Mouse (Mus musculus) kidney, embryonic 16.5 days (tissue): Measurements from ENCODE around the gene Tlcd2. TPM values are rescaled to one million over a fixed set of nuclear protein-coding genes. Genes with fewer than 3 reads are reported as not detected.
"Not testable (repeated sequence)": the region's sequence is repeated elsewhere in the genome, so short reads cannot be mapped to it uniquely, and the experiment has no call there.

Source experiments
- ATAC-seq: fragments of 200-750 bp; cut with Nextera tagmentation; 2 replicates; pipeline ENCODE4 v1.8.0; 2017; ENCODE audit warnings: moderate TSS enrichment; ENCODE audit not compliant: low FRiP score, low TSS enrichment
- H3K27ac ChIP-seq: fragments of 300-500 bp; sonication (generic); 2 replicates; pipeline ENCODE4 v1.5.1; 2014; ENCODE audit warnings: low read length
- H3K27me3 ChIP-seq: fragments of 300-500 bp; sonication (generic); 2 replicates; pipeline ENCODE4 v1.6.1; 2014; ENCODE audit warnings: low read length, control low read depth, mixed read lengths; ENCODE audit not compliant: insufficient read depth
- H3K36me3 ChIP-seq: fragments of 300-500 bp; sonication (generic); 2 replicates; pipeline ENCODE4 v1.6.1; 2014; ENCODE audit warnings: low read length, control low read depth, mixed read lengths; ENCODE audit not compliant: insufficient read depth
- H3K4me1 ChIP-seq: fragments of 300-500 bp; sonication (generic); 2 replicates; pipeline ENCODE4 v1.6.1; 2014; ENCODE audit warnings: low read length, control low read depth, mixed read lengths; ENCODE audit not compliant: insufficient read depth
- H3K4me2 ChIP-seq: fragments of 300-500 bp; sonication (generic); replicated peaks from 2 replicates; pipeline ENCODE4 v1.6.1; 2014; ENCODE audit warnings: low read depth, low read length
- H3K4me3 ChIP-seq: fragments of 300-500 bp; sonication (generic); 2 replicates; pipeline ENCODE4 v1.5.1; 2014; ENCODE audit warnings: mild to moderate bottlenecking, low read length
- H3K9ac ChIP-seq: fragments of 300-500 bp; sonication (generic); replicated peaks from 2 replicates; pipeline ENCODE4 v1.6.1; 2014; ENCODE audit warnings: low read length
- H3K9me3 ChIP-seq: fragments of 300-500 bp; sonication (generic); 2 replicates; pipeline ENCODE4 v1.6.1; 2016; ENCODE audit warnings: low read length, control low read depth
- WGBS: fragments of 180-500 bp; shearing (Covaris S2); extraction: QIAGEN DNeasy Blood & Tissue Kit; methylation state at CpG from one replicate; pipeline ENCODE4 v1.1.7; 2014; 5-methylcytosine and 5-hydroxymethylcytosine counted together
- polyA plus RNA-seq: library from polyadenylated mRNA; unstranded; fragments of >200 nt; fragmentation: Nextera tagmentation; extraction: Ambion mirVana; gene quantifications from 2 replicates; pipeline ENCODE4 v1.2.1, GENCODE M21; 2015

Tlcd2 gene
- polyA plus RNA-seq, 1 experiment from 2014 or later, result 27.1 TPM

DNA sequence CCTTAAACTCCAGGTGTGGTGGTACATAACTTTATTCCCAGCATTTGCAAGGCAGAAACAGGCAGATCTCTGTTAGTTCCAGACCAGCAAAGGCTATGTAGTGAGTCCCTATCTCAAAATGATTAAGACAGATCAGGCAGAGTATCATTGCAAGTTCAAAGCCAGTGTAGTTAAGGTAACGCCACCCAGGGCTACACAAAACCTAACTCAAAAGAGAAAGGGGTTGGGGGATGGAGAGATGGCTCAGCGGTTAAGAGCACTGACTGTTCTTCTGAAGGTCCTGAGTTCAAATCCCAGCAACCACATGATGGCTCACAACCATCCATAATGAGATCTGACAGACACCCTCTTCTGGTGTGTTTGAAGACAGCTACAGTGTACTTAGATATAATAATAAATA, 5.5 kb upstream of the Tlcd2 start:
- not testable (repeated sequence) for H3K27ac ChIP-seq, H3K27me3 ChIP-seq, ATAC-seq, H3K4me3 ChIP-seq, H3K9me3 ChIP-seq, H3K36me3 ChIP-seq, H3K9ac ChIP-seq, H3K4me2 ChIP-seq
- WGBS, result 95% methylated on average over 2 of the region's 2 CpGs
- H3K4me1 ChIP-seq, result peaks cover 27% of the 10 kb centered on the region

DNA sequence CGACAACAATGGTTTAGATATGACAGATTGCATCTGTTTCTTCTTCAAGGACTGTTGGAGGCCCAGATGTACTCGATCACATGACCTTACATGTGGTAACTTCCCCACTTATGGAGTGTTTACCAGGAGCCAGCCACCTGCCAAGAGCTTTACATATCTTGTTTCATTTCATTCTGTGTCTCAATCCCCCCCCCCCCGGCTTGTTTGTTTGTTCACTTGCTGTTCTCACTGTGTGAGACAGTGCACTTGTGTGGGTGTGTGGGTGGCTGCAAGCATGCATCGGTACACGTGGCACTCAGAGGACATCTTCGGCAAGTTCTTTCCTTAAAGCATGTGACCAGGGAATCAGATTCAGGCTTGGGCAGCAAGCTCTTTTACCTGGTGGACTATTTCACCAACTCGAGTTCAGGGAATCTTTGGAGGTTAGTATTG, 5.1 kb upstream of the Tlcd2 start:
- H3K36me3 ChIP-seq, result no peaks in the 10 kb centered on the region
- H3K4me2 ChIP-seq, result no peak overlapping the region
- no peaks in the 10 kb centered on the region for H3K9me3 ChIP-seq
- peaks cover 27% of the 10 kb centered on the region for H3K4me1 ChIP-seq
- no peak overlapping the region for H3K9ac ChIP-seq
- 83% methylated on average over 7 of the region's 7 CpGs for WGBS
- no peaks in the 10 kb centered on the region for H3K27me3 ChIP-seq
- no peak overlapping the region for H3K4me3 ChIP-seq
- no peak for ATAC-seq
- no peak overlapping the region for H3K27ac ChIP-seq

DNA sequence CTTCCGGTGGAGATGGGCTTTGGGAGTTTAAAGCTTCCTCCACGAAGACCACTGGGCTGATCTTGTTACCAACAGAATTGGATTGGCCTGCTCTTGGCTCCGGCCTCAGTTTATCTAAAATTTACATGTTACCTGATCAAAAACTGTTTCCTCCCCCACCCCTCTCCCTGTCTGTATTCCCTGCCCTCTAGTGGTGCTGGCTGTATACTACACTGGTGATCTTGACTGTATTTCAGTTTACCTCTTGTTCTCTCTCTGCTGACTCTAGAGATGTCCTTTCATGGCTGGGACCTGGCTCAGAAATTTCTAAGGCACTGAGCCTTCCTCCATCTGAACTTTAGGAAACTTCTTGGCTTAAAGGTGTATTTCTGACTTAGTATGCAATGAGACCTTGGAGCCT, 3.3 kb upstream of the Tlcd2 start:
- Histone ChIP-seq H3K4me3 (no peak overlapping the region), H3K9ac (no peak overlapping the region), H3K4me1 (peaks cover 40% of the 10 kb centered on the region), H3K27ac (no peak overlapping the region), H3K27me3 (no peaks in the 10 kb centered on the region), H3K4me2 (no peak overlapping the region), H3K9me3 (no peaks in the 10 kb centered on the region), H3K36me3 (no peaks in the 10 kb centered on the region)
- WGBS, result 24% methylated on average over 3 of the region's 3 CpGs
- no peak for ATAC-seq

DNA sequence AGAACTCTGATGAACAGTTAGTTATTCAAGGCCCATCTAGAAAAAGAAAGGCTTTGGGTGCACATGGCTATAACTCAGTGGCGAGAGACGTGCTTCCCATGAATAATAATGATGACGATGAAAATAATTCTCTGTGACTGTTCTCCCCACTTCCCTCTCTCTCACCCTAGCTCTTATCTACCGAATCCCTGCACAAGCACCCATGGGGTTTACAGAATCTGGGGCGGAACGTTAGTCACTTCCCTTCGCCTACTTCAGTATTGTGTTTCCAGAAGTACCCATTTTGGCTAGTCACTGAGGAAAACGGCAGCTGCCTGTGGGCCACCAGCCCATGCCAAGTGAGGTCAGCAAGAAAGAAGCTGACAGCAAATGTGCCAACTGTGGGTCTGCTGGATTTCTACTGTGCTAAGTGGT, 2.9 kb upstream of the Tlcd2 start:
- Histone ChIP-seq H3K9me3 (no peaks in the 10 kb centered on the region), H3K4me2 (no peak overlapping the region), H3K27ac (no peak overlapping the region), H3K4me1 (peaks cover 44% of the 10 kb centered on the region), H3K27me3 (no peaks in the 10 kb centered on the region), H3K36me3 (no peaks in the 10 kb centered on the region), H3K9ac (no peak overlapping the region), H3K4me3 (no peak overlapping the region)
- no peak for ATAC-seq
- 85% methylated on average over 8 of the region's 8 CpGs for WGBS

DNA sequence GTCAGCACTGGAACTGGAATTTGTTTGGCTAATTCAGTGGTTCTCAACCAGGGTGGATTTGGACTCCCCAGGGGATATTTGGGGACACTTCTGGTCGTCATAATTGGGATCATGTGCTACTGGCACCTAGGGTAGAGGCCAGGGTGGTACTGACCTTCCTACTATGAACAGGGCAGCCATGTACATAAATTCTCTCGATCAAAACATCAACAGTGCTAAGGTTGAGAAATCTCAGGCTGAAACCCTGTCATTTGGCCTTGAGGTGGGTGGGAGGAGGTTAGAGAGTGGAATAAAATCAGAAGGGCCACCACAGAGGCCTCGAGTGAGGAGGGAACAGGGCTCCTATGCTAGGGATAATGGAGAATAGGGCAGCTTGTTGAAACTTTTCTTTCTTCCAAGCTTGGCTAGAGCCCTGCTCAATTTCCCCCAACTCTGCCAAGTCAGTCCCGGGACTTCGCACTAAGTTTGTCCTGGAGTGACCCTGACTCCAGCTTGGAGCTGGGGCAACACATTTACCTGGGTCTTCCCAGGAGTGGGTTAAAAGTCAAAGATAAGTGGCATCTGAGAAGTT, 2.3 kb upstream of the Tlcd2 start:
- H3K27me3 ChIP-seq, result no peaks in the 10 kb centered on the region
- peaks cover 41% of the 10 kb centered on the region for H3K4me1 ChIP-seq
- ATAC-seq, result no peak
- WGBS, result 71% methylated on average over 5 of the region's 5 CpGs
- peak overlapping the region; percentile 54 for H3K9ac ChIP-seq
- H3K9me3 ChIP-seq, result no peaks in the 10 kb centered on the region
- peak overlapping the region; percentile 81; the same call in 1 of the 2 replicates for H3K4me2 ChIP-seq
- no peaks in the 10 kb centered on the region for H3K36me3 ChIP-seq
- H3K4me3 ChIP-seq, result 0 out of 2 replicates have a peak overlapping the region, but pooled peaks have one; percentile 50
- peak overlapping the region; percentile 99 for H3K27ac ChIP-seq

DNA sequence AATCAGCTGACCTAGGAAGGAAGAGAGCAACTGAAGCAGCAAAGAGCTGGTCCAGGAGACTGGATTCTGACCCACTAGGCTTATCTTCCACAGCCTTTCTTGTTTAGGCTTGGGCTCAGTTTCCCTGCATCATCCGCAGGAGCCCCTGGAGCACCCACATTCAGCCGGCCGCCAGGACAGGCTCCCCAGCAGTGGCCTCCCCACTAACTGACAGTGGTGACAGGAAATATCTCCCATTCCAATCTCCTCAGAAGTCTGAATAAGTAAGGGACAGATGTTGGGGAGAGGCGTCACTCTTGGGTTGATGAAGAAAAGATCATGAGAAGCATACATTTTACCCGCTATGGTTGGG, 1.8 kb upstream of the Tlcd2 start:
- Histone ChIP-seq H3K36me3 (no peaks in the 10 kb centered on the region), H3K9me3 (no peaks in the 10 kb centered on the region), H3K9ac (peak overlapping the region; percentile 54), H3K27ac (peak overlapping the region; percentile 99), H3K4me2 (peak overlapping the region; percentile 81), H3K4me3 (peak overlapping the region; percentile 50), H3K4me1 (peaks cover 40% of the 10 kb centered on the region), H3K27me3 (no peaks in the 10 kb centered on the region)
- WGBS, result 28% methylated on average over 5 of the region's 5 CpGs
- ATAC-seq, result no peak

DNA sequence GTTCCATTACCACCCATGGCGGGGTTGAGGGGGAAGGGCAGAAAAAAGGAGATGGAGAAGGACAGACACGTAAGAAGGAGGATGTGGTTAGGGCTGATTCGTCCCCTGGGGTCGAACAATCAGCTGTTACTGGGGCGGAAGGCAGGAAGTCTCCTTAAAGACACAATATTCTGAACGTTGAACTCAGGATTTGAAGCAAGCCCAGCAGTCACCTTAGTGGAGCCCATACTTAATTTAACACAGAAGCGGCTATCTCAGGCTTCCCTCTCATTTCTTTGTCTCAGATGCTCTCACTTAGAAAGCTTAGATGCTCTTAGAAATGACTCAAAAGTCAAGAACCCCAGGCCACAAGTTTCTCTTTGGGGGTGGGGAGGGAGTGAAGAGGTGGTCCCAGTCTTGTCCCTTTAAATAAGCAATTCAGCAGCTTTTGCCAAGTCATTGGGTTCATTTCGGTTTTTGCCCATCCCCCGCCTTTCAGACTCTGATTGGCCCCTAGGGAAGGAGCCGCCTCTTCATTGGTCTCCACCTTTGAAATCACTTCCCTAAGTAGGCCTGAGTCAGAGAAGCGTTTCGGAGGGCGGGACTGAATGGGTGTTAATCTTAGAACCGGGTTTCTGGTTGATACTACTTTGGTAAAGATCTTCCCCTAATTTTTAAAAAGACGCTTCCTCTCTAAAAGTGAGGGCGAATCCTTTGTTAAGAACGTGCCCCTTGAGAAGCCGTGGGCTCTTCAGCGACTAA, 1.2 kb upstream of the Tlcd2 start:
- peak overlapping the region; percentile 74 for H3K9ac ChIP-seq

DNA sequence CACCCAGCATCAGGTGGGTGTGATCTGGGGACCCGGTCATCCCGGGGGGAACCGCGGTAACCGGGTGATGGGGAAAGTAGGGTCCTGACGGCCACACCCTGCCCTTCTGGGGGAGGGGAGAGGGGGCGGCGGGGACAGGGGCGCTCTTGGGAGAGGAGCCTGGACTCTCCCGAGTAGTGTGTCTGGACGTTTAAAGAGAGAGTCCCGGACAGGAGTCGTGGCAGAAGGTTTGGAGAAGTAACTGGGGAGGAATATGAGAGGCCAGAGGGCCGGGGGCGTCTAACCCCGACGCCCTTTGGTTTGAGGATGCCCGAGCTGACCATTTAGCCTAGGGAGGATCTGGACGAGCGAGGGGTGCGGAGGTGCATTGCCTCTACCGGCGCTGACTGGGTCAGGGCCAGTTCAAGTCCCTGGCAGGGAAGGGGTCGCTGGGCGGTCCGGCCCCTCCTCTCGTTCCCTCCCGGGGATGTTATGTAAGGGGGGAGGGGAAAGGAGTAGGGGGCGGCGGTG, 283 bp downstream of the Tlcd2 start:
- H3K4me1 ChIP-seq, result peaks cover 33% of the 10 kb centered on the region
- 1% methylated on average over 29 of the region's 30 CpGs for WGBS
- peak overlapping the region; percentile 74 for H3K9ac ChIP-seq
- H3K36me3 ChIP-seq, result peaks cover 13% of the 10 kb centered on the region
- ATAC-seq, result peak; percentile 17
- H3K27ac ChIP-seq, result peak overlapping the region; percentile 89
- H3K4me3 ChIP-seq, result peak overlapping the region; percentile 79
- peaks cover 3% of the 10 kb centered on the region for H3K9me3 ChIP-seq
- peak overlapping the region; percentile 94 for H3K4me2 ChIP-seq
- no peaks in the 10 kb centered on the region for H3K27me3 ChIP-seq

More for the DNA sequence above, 1.2 kb upstream of the Tlcd2 start:
- Histone ChIP-seq H3K27me3 (no peaks in the 10 kb centered on the region), H3K4me3 (peak overlapping the region; percentile 50), H3K9me3 (no peaks in the 10 kb centered on the region), H3K36me3 (peaks cover 3% of the 10 kb centered on the region; the same call in 1 of the 2 replicates), H3K4me2 (peak overlapping the region; percentile 81), H3K27ac (peak overlapping the region; percentile 99), H3K4me1 (peaks cover 35% of the 10 kb centered on the region)
- WGBS, result 2% methylated on average over 19 of the region's 19 CpGs
- peak; percentile 59 for ATAC-seq

DNA sequence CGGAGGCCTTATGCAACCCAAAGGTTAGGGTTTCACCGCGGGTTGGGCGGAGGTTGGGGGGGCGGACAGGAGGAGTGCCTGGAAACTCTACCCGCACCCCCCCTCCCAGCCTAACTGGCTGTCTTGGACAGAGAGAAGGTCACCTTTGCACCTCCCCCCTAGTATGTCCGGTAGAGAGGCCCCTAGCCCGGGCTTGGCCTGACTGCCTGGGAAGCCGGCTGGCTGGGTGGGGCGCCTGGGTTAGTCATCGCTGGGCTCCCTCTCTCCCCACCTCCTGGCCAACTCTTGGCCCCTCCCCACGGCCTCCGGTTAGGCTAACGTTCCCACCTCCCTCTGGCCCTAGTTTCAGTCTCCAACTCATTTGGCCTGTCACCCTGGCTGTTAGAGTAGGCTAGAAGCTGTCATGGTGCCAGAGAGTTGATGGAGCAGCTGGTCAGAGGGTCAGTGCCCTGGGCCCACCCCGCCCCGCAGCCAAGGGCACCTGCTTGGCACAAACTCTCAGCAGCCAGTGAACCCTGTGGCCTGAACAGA, 803 bp downstream of the Tlcd2 start:
- peaks cover 3% of the 10 kb centered on the region for H3K9me3 ChIP-seq
- H3K36me3 ChIP-seq, result peaks cover 14% of the 10 kb centered on the region
- peak overlapping the region; percentile 89 for H3K27ac ChIP-seq
- H3K27me3 ChIP-seq, result no peaks in the 10 kb centered on the region
- ATAC-seq, result 0 out of 2 replicates have a peak, but pooled peaks have one; percentile 11
- H3K4me1 ChIP-seq, result peaks cover 34% of the 10 kb centered on the region
- H3K4me3 ChIP-seq, result peak overlapping the region; percentile 79
- 3% methylated on average over 15 of the region's 16 CpGs for WGBS
- peak overlapping the region; percentile 94 for H3K4me2 ChIP-seq
- H3K9ac ChIP-seq, result peak overlapping the region; percentile 74
